Comparison of ENCODE assay signal across 22 mouse cellular contexts in genomic region chr8:106469485-106469884, GRCm38 (mm10). TPM values are rescaled to one million over a fixed set of nuclear protein-coding genes. Genes with fewer than 3 reads are reported as not detected.
DNase-seq lines count a peak whose midpoint lies in the region; ATAC-seq lines count a peak whose summit lies in the region.
"Had no signal": no experiment of that assay in that cellular context is flagged by ENCODE, and none has a peak within 500 bp of the region (broad histone marks: within the 10 kb centered on the region; RNA-seq: fewer than 3 reads in every experiment).

No protein-coding gene starts in this region.

- H3K27me3 ChIP-seq in embryonic facial prominence, embryonic 10.5 days (replicated peaks; ENCODE audit: low read depth, poor library complexity, severe bottlenecking), result no peaks in the 10 kb centered on the region
- no peaks in the 10 kb centered on the region for H3K27me3 ChIP-seq in limb, embryonic 11.5 days (ENCODE audit: control insufficient read depth, insufficient read depth, low read length)
- no peaks in the 10 kb centered on the region for H3K27me3 ChIP-seq in hindbrain, embryonic 14.5 days (ENCODE audit: control insufficient read depth, insufficient read depth, low read length)
- no peaks in the 10 kb centered on the region for H3K27me3 ChIP-seq in forebrain, embryonic 15.5 days
- H3K27me3 ChIP-seq: liver, embryonic 13.5 days had no signal

- H3K36me3 ChIP-seq in embryonic facial prominence, embryonic 10.5 days (replicated peaks), result no peaks in the 10 kb centered on the region
- H3K36me3 ChIP-seq in limb, embryonic 11.5 days (ENCODE audit: control insufficient read depth, insufficient read depth, low read length), result no peaks in the 10 kb centered on the region
- H3K36me3 ChIP-seq in hindbrain, embryonic 14.5 days (replicated peaks; ENCODE audit: control insufficient read depth, insufficient read depth), result no peaks in the 10 kb centered on the region
- no peaks in the 10 kb centered on the region for H3K36me3 ChIP-seq in forebrain, embryonic 15.5 days
- H3K36me3 ChIP-seq: liver, embryonic 13.5 days had no signal

- WGBS in embryonic facial prominence, embryonic 10.5 days, result 35% methylated on average over 7 of the region's 7 CpGs
- WGBS in limb, embryonic 11.5 days, result 30% methylated on average over 7 of the region's 7 CpGs
- WGBS in hindbrain, embryonic 14.5 days, result 59% methylated on average over 7 of the region's 7 CpGs
- 63% methylated on average over 7 of the region's 7 CpGs for WGBS in forebrain, embryonic 15.5 days

- peak; percentile 28 for DNase-seq in testis, postnatal 10 days (ENCODE audit: low spot score)
- DNase-seq in testis, postnatal 14 days (ENCODE audit: low spot score), result no peak
- peak; percentile 70 for DNase-seq in embryonic facial prominence, embryonic 10.5 days (ENCODE audit: low spot score)
- DNase-seq in limb, embryonic 11.5 days (ENCODE audit: low spot score), result peak; percentile 64
- DNase-seq in hindbrain, embryonic 14.5 days (ENCODE audit: low spot score), result no peak
- DNase-seq in thymus, postnatal 14 days, result no peak
- DNase-seq: cerebellum, adult 8-10 months; gastrocnemius, postnatal 14 days; kidney, adult 8-10 months; liver, embryonic 13.5 days; lung, embryonic 14.5 days; lung, postnatal 36 days; right cerebral cortex, postnatal 25 days had no signal

- peaks cover 14% of the 10 kb centered on the region for H3K4me1 ChIP-seq in embryonic facial prominence, embryonic 10.5 days
- H3K4me1 ChIP-seq in limb, embryonic 11.5 days (ENCODE audit: control insufficient read depth, insufficient read depth, low read length), result no peaks in the 10 kb centered on the region; the same call in 1 of the 2 replicates
- no peaks in the 10 kb centered on the region for H3K4me1 ChIP-seq in hindbrain, embryonic 14.5 days (replicated peaks; ENCODE audit: control insufficient read depth, insufficient read depth, low read length)
- H3K4me1 ChIP-seq in forebrain, embryonic 15.5 days, result no peaks in the 10 kb centered on the region
- H3K4me1 ChIP-seq: liver, embryonic 13.5 days had no signal

- H3K4me2 ChIP-seq in limb, embryonic 11.5 days (ENCODE audit: low read depth, severe bottlenecking), result no peak overlapping the region
- no peak overlapping the region for H3K4me2 ChIP-seq in hindbrain, embryonic 14.5 days (replicated peaks)
- H3K4me2 ChIP-seq in forebrain, embryonic 15.5 days (replicated peaks), result no peak overlapping the region
- H3K4me2 ChIP-seq: liver, embryonic 13.5 days; lung, embryonic 14.5 days had no signal

- H3K9me3 ChIP-seq in embryonic facial prominence, embryonic 10.5 days, result no peaks in the 10 kb centered on the region
- no peaks in the 10 kb centered on the region for H3K9me3 ChIP-seq in limb, embryonic 11.5 days (ENCODE audit: control insufficient read depth, low read length)
- H3K9me3 ChIP-seq in hindbrain, embryonic 14.5 days (ENCODE audit: control insufficient read depth, low read length), result no peaks in the 10 kb centered on the region
- no peaks in the 10 kb centered on the region for H3K9me3 ChIP-seq in forebrain, embryonic 15.5 days
- H3K9me3 ChIP-seq: liver, embryonic 13.5 days had no signal

- no peak overlapping the region for H3K9ac ChIP-seq in limb, embryonic 11.5 days (ENCODE audit: low read length)
- H3K9ac ChIP-seq in hindbrain, embryonic 14.5 days, result no peak overlapping the region
- no peak overlapping the region for H3K9ac ChIP-seq in forebrain, embryonic 15.5 days (replicated peaks)
- H3K9ac ChIP-seq: liver, embryonic 13.5 days; lung, embryonic 14.5 days had no signal

- peak; percentile 62 for ATAC-seq in limb, embryonic 11.5 days (ENCODE audit: insufficient number of reproducible peaks, low FRiP score, low TSS enrichment, low read depth)
- ATAC-seq in hindbrain, embryonic 14.5 days (ENCODE audit: low FRiP score), result no peak
- ATAC-seq in forebrain, embryonic 15.5 days (replicated peaks), result no peak
- ATAC-seq: forebrain, embryonic 14.5 days; hindbrain, postnatal 0 days had no signal

- no peak overlapping the region for H3K4me3 ChIP-seq in embryonic facial prominence, embryonic 10.5 days
- H3K4me3 ChIP-seq in limb, embryonic 11.5 days (ENCODE audit: low read depth, low read length), result no peak overlapping the region
- no peak overlapping the region for H3K4me3 ChIP-seq in hindbrain, embryonic 14.5 days (replicated peaks; ENCODE audit: low read length)
- H3K4me3 ChIP-seq in forebrain, embryonic 15.5 days, result no peak overlapping the region
- H3K4me3 ChIP-seq: erythroblast, embryonic 14.5 days; liver, embryonic 13.5 days had no signal

- no peak overlapping the region for H3K27ac ChIP-seq in embryonic facial prominence, embryonic 10.5 days (replicated peaks)
- no peak overlapping the region for H3K27ac ChIP-seq in limb, embryonic 11.5 days (replicated peaks; ENCODE audit: low read depth, low read length)
- H3K27ac ChIP-seq in hindbrain, embryonic 14.5 days, result no peak overlapping the region
- H3K27ac ChIP-seq in forebrain, embryonic 15.5 days (replicated peaks), result no peak overlapping the region
- H3K27ac ChIP-seq: hindbrain, postnatal 0 days; liver, embryonic 13.5 days had no signal

RNA-seq across cellular contexts. Expression of gene 6030452D12Rik, which starts 30.8 kb away (rescaled TPM):
- polyA plus RNA-seq in embryonic facial prominence, embryonic 10.5 days (2016; fragmentation: Nextera tagmentation; extraction: Ambion mirVana), result not detected in 2 replicates
- not detected in 2 replicates for polyA plus RNA-seq in limb, embryonic 11.5 days (2014; fragmentation: Nextera tagmentation; extraction: Ambion mirVana)
- polyA plus RNA-seq in hindbrain, embryonic 14.5 days (2014; fragmentation: Nextera tagmentation; extraction: Ambion mirVana), result not detected in 2 replicates
- polyA plus RNA-seq in forebrain, embryonic 15.5 days (2015; fragmentation: Nextera tagmentation; extraction: Ambion mirVana), result not detected in 2 replicates
- polyA plus RNA-seq: erythroblast, embryonic 14.5 days; forebrain, embryonic 14.5 days; heart, embryonic 16.5 days; hindbrain, postnatal 0 days; large intestine, adult 2 months; liver, embryonic 13.5 days; lung, embryonic 14.5 days; spleen, adult 2 months; stomach, embryonic 14.5 days; thymus, postnatal 0 days had no signal

RNA-seq across cellular contexts. Expression of gene Cdh3, which starts 41.2 kb away (rescaled TPM):
- polyA plus RNA-seq in embryonic facial prominence, embryonic 10.5 days (2016; fragmentation: Nextera tagmentation; extraction: Ambion mirVana), result 23.3 and 23.4 TPM in 2 replicates
- 28.5 and 40.7 TPM in 2 replicates for polyA plus RNA-seq in limb, embryonic 11.5 days (2014; fragmentation: Nextera tagmentation; extraction: Ambion mirVana)
- 3.8 and 4.1 TPM in 2 replicates for polyA plus RNA-seq in hindbrain, embryonic 14.5 days (2014; fragmentation: Nextera tagmentation; extraction: Ambion mirVana)
- polyA plus RNA-seq in forebrain, embryonic 15.5 days (2015; fragmentation: Nextera tagmentation; extraction: Ambion mirVana), result 0.83 and 1.3 TPM in 2 replicates
- polyA plus RNA-seq: erythroblast, embryonic 14.5 days had no signal

RNA-seq across cellular contexts. Expression of gene Zfp90, which starts 54.4 kb away (rescaled TPM):
- polyA plus RNA-seq in embryonic facial prominence, embryonic 10.5 days (2016; fragmentation: Nextera tagmentation; extraction: Ambion mirVana), result 24.5 and 26.4 TPM in 2 replicates
- 29.1 and 29.9 TPM in 2 replicates for polyA plus RNA-seq in limb, embryonic 11.5 days (2014; fragmentation: Nextera tagmentation; extraction: Ambion mirVana)
- 40.3 and 41.7 TPM in 2 replicates for polyA plus RNA-seq in hindbrain, embryonic 14.5 days (2014; fragmentation: Nextera tagmentation; extraction: Ambion mirVana)
- polyA plus RNA-seq in forebrain, embryonic 15.5 days (2015; fragmentation: Nextera tagmentation; extraction: Ambion mirVana), result 54.6 and 57.4 TPM in 2 replicates

Comparison
In these comparisons a context has a peak if more than half of its experiments do, and no peak if none do; other contexts are left out.
1. DNase-seq: peak in testis, postnatal 10 days (single experiment), embryonic facial prominence, embryonic 10.5 days (single experiment) and limb, embryonic 11.5 days (single experiment); none in testis, postnatal 14 days (single experiment), hindbrain, embryonic 14.5 days (single experiment) and thymus, postnatal 14 days (single experiment).